Mouse (Mus musculus) midbrain, embryonic 11.5 days (tissue): ENCODE measurements around the gene Rcbtb2. TPM values are rescaled to one million over a fixed set of nuclear protein-coding genes. Genes with fewer than 3 reads are reported as not detected.

Source experiments
- ATAC-seq: fragments of 200-750 bp; cut with Nextera tagmentation; 2 replicates; pipeline ENCODE4 v1.8.0; 2017; ENCODE audit warnings: moderate TSS enrichment, moderate library complexity; ENCODE audit not compliant: low FRiP score
- DNase-seq: peaks from one replicate; pipeline ENCODE4 v3.0.0; 2015; ENCODE audit warnings: low spot score; ENCODE audit errors: missing footprints
- H3K27ac ChIP-seq: fragments of 300-500 bp; sonication (generic); 2 replicates; pipeline ENCODE4 v1.5.1; 2014; ENCODE audit warnings: low read depth, low read length
- H3K27me3 ChIP-seq: fragments of 300-500 bp; sonication (generic); 2 replicates; pipeline ENCODE4 v1.6.1; 2014; ENCODE audit warnings: mild to moderate bottlenecking, low read length, moderate library complexity, mixed read lengths; ENCODE audit not compliant: control insufficient read depth, insufficient read depth
- H3K36me3 ChIP-seq: fragments of 300-500 bp; sonication (generic); 2 replicates; pipeline ENCODE4 v1.6.1; 2014; ENCODE audit warnings: mild to moderate bottlenecking, low read length, moderate library complexity, mixed read lengths; ENCODE audit not compliant: control insufficient read depth, insufficient read depth
- H3K4me1 ChIP-seq: fragments of 300-500 bp; sonication (generic); 2 replicates; pipeline ENCODE4 v1.6.1; 2014; ENCODE audit warnings: low read length; ENCODE audit not compliant: control insufficient read depth, insufficient read depth
- H3K4me2 ChIP-seq: fragments of 300-500 bp; sonication (generic); 2 replicates; pipeline ENCODE4 v1.6.1; 2014; ENCODE audit warnings: mild to moderate bottlenecking, moderate library complexity
- H3K4me3 ChIP-seq: fragments of 300-500 bp; sonication (generic); 2 replicates; pipeline ENCODE4 v1.5.1; 2014; ENCODE audit warnings: low read depth, low read length
- H3K9ac ChIP-seq: fragments of 300-500 bp; sonication (generic); 2 replicates; pipeline ENCODE4 v1.6.1; 2014; ENCODE audit warnings: low read length
- H3K9me3 ChIP-seq: fragments of 300-500 bp; sonication (generic); 2 replicates; pipeline ENCODE4 v1.6.1; 2016; ENCODE audit warnings: low read length; ENCODE audit not compliant: control insufficient read depth
- WGBS: fragments of 180-500 bp; shearing (Covaris S2); extraction: QIAGEN DNeasy Blood & Tissue Kit; methylation state at CpG from one replicate; pipeline ENCODE4 v1.1.7; 2014; 5-methylcytosine and 5-hydroxymethylcytosine counted together
- polyA plus RNA-seq: library from polyadenylated mRNA; unstranded; fragments of >200 nt; fragmentation: Nextera tagmentation; extraction: Ambion mirVana; gene quantifications from 2 replicates; pipeline ENCODE4 v1.2.1, GENCODE M21; 2014

Gene Rcbtb2
- polyA plus RNA-seq, 1 experiment from 2014 or later, result 169 TPM

GRCm38 (mm10) chr14:73139866-73140265, 17.0 kb downstream of the Rcbtb2 start:
- Histone ChIP-seq H3K27me3 (no peaks in the 10 kb centered on the region), H3K9ac (no peak overlapping the region), H3K9me3 (no peaks in the 10 kb centered on the region), H3K27ac (no peak overlapping the region), H3K4me1 (peaks cover 17% of the 10 kb centered on the region), H3K4me3 (no peak overlapping the region), H3K4me2 (no peak overlapping the region), H3K36me3 (no peaks in the 10 kb centered on the region)
- WGBS, result 77% methylated on average over 5 of the region's 5 CpGs
- no peak for ATAC-seq
- no peak for DNase-seq

- no peaks in the 10 kb centered on the region for H3K27me3 ChIP-seq
- no peak for ATAC-seq
- no peak overlapping the region for H3K9ac ChIP-seq
- H3K4me3 ChIP-seq, result no peak overlapping the region
- peak; percentile 86 for DNase-seq
- no peaks in the 10 kb centered on the region for H3K9me3 ChIP-seq
- WGBS, result 31% methylated on average over 3 of the region's 3 CpGs
- H3K27ac ChIP-seq, result peak overlapping the region; percentile 9; the same call in 1 of the 2 replicates
- H3K4me2 ChIP-seq, result no peak overlapping the region; the same call in 1 of the 2 replicates
- no peaks in the 10 kb centered on the region for H3K36me3 ChIP-seq
- peaks cover 17% of the 10 kb centered on the region for H3K4me1 ChIP-seq
These were observed 19.0 kb downstream of the Rcbtb2 start for GRCm38 (mm10) chr14:73141800-73142199.

- peak overlapping the region; percentile 73 for H3K4me3 ChIP-seq
- H3K4me1 ChIP-seq, result peaks cover 17% of the 10 kb centered on the region
- peak overlapping the region; percentile 80 for H3K4me2 ChIP-seq
- ATAC-seq, result peak; percentile 5; the same call in 1 of the 2 replicates
- peak; percentile 97 for DNase-seq
- no peaks in the 10 kb centered on the region for H3K36me3 ChIP-seq
- WGBS, result 2% methylated on average over 11 of the region's 11 CpGs
- peak overlapping the region; percentile 99 for H3K9ac ChIP-seq
- peak overlapping the region; percentile 99 for H3K27ac ChIP-seq
- H3K9me3 ChIP-seq, result no peaks in the 10 kb centered on the region
- H3K27me3 ChIP-seq, result no peaks in the 10 kb centered on the region
These were observed 19.6 kb downstream of the Rcbtb2 start for GRCm38 (mm10) chr14:73142421-73142895.

DNA sequence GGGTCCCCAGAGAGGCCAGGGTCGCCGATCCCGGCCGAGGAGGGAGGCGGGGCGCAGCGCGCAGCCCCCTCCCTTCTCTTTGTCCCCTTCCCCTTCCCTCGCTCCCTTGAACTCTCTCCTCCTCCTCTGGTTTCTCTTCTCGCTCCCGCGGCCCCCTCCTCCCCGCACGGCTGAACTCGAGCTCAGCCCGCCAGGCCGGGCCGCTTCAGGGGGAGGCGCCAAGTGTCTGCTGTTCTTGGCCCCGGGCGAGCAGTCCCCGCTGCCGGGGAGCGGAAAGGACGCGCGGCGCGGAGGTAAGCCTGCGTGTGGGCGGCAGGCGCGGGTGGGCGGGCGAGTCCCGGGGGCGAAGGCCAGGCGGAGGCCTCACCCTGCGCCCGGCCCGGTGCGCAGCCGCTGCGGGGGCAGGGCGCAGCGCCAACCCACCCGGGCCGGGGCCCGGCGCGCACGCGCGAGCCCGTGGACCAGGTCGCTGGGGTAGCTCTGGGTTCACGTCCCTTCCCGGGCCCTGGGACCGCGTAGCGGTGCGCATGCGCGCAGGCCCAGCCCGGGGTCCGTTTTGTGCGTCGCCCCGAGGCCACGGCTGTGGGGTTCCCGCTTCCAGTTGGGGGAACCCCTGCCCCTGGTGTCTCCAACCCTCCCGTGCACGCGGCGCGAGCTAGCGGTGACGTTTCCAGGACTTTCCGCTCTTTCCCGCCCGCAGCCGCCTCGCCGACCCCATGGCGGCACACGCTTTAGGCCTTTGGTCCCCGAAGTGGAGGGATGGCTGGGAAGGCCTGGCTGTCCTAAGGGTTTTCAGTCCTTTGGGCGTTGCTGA, 20.3 kb downstream of the Rcbtb2 start:
- peak; percentile 95 for ATAC-seq
- H3K9ac ChIP-seq, result peak overlapping the region; percentile 99
- H3K36me3 ChIP-seq, result no peaks in the 10 kb centered on the region
- no peaks in the 10 kb centered on the region for H3K9me3 ChIP-seq
- peak overlapping the region; percentile 80 for H3K4me2 ChIP-seq
- H3K27me3 ChIP-seq, result no peaks in the 10 kb centered on the region
- peak; percentile 99 for DNase-seq
- H3K4me1 ChIP-seq, result peaks cover 17% of the 10 kb centered on the region
- peak overlapping the region; percentile 73 for H3K4me3 ChIP-seq
- H3K27ac ChIP-seq, result peak overlapping the region; percentile 99
- under 1% methylated on average over 84 of the region's 88 CpGs for WGBS

DNA sequence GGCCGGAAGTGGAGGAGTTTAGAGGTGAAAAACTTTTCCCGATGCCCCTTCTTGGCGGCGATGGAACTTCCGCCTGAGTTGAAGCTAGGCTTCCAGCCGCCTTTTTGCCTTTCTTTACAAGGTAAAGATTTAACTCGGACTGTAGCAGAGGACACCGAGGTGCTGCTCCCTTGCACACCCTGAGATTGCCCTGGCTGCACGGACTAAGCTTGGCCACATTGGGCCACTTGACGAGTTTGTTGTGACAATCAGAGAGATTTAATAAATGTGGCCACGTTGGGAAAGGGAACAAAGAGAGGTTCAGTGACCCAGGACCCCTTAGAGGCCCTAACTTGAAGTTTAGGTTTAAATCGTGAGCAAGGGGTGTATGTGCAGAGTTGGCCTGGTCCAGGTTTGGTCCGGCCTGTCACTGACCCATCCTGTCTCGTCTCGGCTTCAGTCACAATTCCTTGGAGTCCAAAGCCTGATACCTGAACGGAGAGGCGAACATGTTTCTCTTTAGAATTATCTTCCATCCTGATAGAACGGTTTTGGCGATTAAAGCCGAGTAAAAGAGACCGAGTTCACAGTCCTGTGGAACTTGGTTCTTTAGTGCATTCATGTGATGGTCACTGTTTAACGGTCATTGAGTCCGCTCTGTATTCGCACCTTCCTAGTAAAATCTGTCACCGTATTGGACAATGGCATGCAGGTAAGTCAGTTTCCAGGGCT, 21.0 kb downstream of the Rcbtb2 start:
- Histone ChIP-seq H3K27me3 (no peaks in the 10 kb centered on the region), H3K4me2 (peak overlapping the region; percentile 80), H3K9ac (peak overlapping the region; percentile 99), H3K9me3 (no peaks in the 10 kb centered on the region), H3K27ac (peak overlapping the region; percentile 99), H3K4me1 (peaks cover 17% of the 10 kb centered on the region), H3K4me3 (peak overlapping the region; percentile 73), H3K36me3 (no peaks in the 10 kb centered on the region)
- DNase-seq (peak; percentile 92), ATAC-seq (peak; percentile 8; the same call in 1 of the 2 replicates)
- WGBS, result 40% methylated on average over 25 of the region's 25 CpGs

DNA sequence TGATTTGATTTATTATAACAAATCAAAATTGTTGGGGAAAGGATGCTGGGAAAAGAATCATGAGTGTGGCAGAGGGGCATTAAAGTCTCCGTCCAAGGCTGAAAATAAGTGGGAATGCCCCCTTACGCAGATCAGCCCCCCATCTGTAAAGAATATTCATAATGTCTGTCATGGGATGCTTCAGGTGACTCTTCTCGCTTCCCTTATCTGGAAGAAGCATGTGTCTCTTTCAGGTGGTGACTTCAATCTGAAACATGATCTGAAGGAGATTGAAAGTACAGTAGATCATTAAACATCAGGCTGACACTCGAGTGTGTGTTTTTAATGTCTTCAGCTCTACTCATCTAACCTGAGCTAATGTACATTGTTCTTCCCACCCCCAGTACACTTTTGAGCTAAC, 22.7 kb downstream of the Rcbtb2 start:
- ATAC-seq (no peak), DNase-seq (no peak)
- Histone ChIP-seq H3K4me1 (peaks cover 17% of the 10 kb centered on the region), H3K9ac (no peak overlapping the region), H3K9me3 (no peaks in the 10 kb centered on the region), H3K27me3 (no peaks in the 10 kb centered on the region), H3K27ac (no peak overlapping the region), H3K4me2 (no peak overlapping the region), H3K4me3 (no peak overlapping the region), H3K36me3 (no peaks in the 10 kb centered on the region)
- WGBS, result 91% methylated on average over 4 of the region's 4 CpGs

DNA sequence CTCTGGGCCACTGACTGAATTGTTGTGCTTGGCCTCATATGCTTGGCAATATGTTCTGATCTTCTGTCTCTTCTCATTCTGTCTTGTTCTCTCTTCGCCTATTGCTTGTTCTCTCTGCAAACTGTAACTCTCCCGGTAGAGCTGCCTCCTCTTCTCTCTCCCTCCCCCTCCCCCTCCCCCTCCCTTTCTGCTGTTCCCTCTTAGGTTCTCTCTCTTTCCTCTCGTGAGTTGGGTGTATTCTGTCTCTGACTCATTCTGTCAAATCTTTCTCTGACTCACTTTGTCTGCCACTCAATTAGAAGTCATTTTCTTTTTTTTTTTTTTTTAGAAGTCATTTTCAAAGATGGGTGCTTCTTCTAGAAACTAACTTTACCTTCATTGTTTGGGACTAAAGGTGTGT, 23.9 kb downstream of the Rcbtb2 start:
- Histone ChIP-seq H3K27me3 (no peaks in the 10 kb centered on the region), H3K4me2 (no peak overlapping the region), H3K36me3 (no peaks in the 10 kb centered on the region), H3K9me3 (no peaks in the 10 kb centered on the region), H3K27ac (no peak overlapping the region), H3K4me1 (peaks cover 16% of the 10 kb centered on the region), H3K4me3 (no peak overlapping the region), H3K9ac (no peak overlapping the region)
- WGBS, result 59% methylated on average over 3 of the region's 3 CpGs
- no peak for DNase-seq
- no peak for ATAC-seq

DNA sequence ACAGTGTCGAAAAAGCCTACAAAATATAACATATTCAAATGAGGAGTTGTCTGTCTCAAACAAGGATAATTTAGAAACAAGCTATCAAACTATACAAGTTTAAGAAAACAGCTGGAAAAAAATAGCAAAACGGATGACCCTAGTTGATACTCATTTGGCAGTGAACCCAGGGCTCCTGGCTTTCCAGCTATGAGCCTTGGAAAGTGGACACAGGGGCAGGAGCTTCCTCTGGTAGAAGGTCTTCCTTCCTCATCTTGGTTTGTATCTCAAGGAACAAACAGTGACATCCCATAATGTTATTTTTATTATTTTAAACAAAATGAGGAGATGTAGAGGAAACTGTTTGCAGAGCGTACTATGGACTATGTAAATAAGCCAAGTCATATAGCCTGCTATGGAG, 25.3 kb downstream of the Rcbtb2 start:
- Histone ChIP-seq H3K9ac (no peak overlapping the region), H3K27me3 (no peaks in the 10 kb centered on the region), H3K4me1 (peaks cover 7% of the 10 kb centered on the region), H3K4me3 (no peak overlapping the region), H3K36me3 (no peaks in the 10 kb centered on the region), H3K9me3 (no peaks in the 10 kb centered on the region), H3K4me2 (no peak overlapping the region), H3K27ac (no peak overlapping the region)
- WGBS, result 88% methylated on average over 3 of the region's 3 CpGs
- ATAC-seq, result no peak
- no peak for DNase-seq

DNA sequence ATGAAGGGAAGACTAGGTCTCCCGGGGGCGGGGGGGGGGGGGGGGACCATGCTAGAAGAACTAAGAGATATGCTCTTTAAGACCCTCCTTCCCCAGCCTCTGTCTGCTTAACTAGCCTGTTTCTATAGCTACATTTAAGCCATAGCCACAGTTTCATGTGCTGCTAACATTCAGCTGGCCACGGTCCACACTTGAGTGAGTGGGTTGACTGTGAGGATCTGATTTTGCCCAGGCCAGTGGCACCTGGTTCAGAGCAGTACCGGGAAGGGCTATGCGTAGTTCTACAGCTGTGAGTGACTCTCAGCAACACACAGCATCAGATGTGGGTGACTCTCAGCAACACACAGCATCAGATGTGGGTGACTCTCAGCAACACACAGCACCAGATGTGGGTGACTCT, 38.5 kb downstream of the Rcbtb2 start:
- H3K27ac ChIP-seq, result no peak overlapping the region
- H3K36me3 ChIP-seq, result peaks cover 9% of the 10 kb centered on the region; the same call in 1 of the 2 replicates
- no peak for DNase-seq
- H3K4me3 ChIP-seq, result no peak overlapping the region
- no peak overlapping the region for H3K4me2 ChIP-seq
- no peaks in the 10 kb centered on the region for H3K27me3 ChIP-seq
- H3K9ac ChIP-seq, result no peak overlapping the region
- no peak for ATAC-seq
- 88% methylated on average over 4 of the region's 5 CpGs for WGBS
- no peaks in the 10 kb centered on the region for H3K9me3 ChIP-seq
- no peaks in the 10 kb centered on the region for H3K4me1 ChIP-seq
